Mouse (Mus musculus) kidney, embryonic 16.5 days (tissue): ENCODE measurements around the gene Dohh. TPM values are rescaled to one million over a fixed set of nuclear protein-coding genes. Genes with fewer than 3 reads are reported as not detected.
A peak's percentile ranks its signal among the peaks of the same experiment; 100 is the strongest.

Experiments
- ATAC-seq: fragments of 200-750 bp; cut with Nextera tagmentation; 2 replicates; pipeline ENCODE4 v1.8.0; 2017; ENCODE audit warnings: moderate TSS enrichment; ENCODE audit not compliant: low FRiP score, low TSS enrichment
- H3K27ac ChIP-seq: fragments of 300-500 bp; sonication (generic); 2 replicates; pipeline ENCODE4 v1.5.1; 2014; ENCODE audit warnings: low read length
- H3K27me3 ChIP-seq: fragments of 300-500 bp; sonication (generic); 2 replicates; pipeline ENCODE4 v1.6.1; 2014; ENCODE audit warnings: low read length, control low read depth, mixed read lengths; ENCODE audit not compliant: insufficient read depth
- H3K36me3 ChIP-seq: fragments of 300-500 bp; sonication (generic); 2 replicates; pipeline ENCODE4 v1.6.1; 2014; ENCODE audit warnings: low read length, control low read depth, mixed read lengths; ENCODE audit not compliant: insufficient read depth
- H3K4me1 ChIP-seq: fragments of 300-500 bp; sonication (generic); 2 replicates; pipeline ENCODE4 v1.6.1; 2014; ENCODE audit warnings: low read length, control low read depth, mixed read lengths; ENCODE audit not compliant: insufficient read depth
- H3K4me2 ChIP-seq: fragments of 300-500 bp; sonication (generic); replicated peaks from 2 replicates; pipeline ENCODE4 v1.6.1; 2014; ENCODE audit warnings: low read depth, low read length
- H3K4me3 ChIP-seq: fragments of 300-500 bp; sonication (generic); 2 replicates; pipeline ENCODE4 v1.5.1; 2014; ENCODE audit warnings: mild to moderate bottlenecking, low read length
- H3K9ac ChIP-seq: fragments of 300-500 bp; sonication (generic); replicated peaks from 2 replicates; pipeline ENCODE4 v1.6.1; 2014; ENCODE audit warnings: low read length
- H3K9me3 ChIP-seq: fragments of 300-500 bp; sonication (generic); 2 replicates; pipeline ENCODE4 v1.6.1; 2016; ENCODE audit warnings: low read length, control low read depth
- WGBS: fragments of 180-500 bp; shearing (Covaris S2); extraction: QIAGEN DNeasy Blood & Tissue Kit; methylation state at CpG from one replicate; pipeline ENCODE4 v1.1.7; 2014; 5-methylcytosine and 5-hydroxymethylcytosine counted together
- polyA plus RNA-seq: library from polyadenylated mRNA; unstranded; fragments of >200 nt; fragmentation: Nextera tagmentation; extraction: Ambion mirVana; gene quantifications from 2 replicates; pipeline ENCODE4 v1.2.1, GENCODE M21; 2015

Dohh gene
- polyA plus RNA-seq, 1 experiment from 2014 or later: 104 TPM

DNA sequence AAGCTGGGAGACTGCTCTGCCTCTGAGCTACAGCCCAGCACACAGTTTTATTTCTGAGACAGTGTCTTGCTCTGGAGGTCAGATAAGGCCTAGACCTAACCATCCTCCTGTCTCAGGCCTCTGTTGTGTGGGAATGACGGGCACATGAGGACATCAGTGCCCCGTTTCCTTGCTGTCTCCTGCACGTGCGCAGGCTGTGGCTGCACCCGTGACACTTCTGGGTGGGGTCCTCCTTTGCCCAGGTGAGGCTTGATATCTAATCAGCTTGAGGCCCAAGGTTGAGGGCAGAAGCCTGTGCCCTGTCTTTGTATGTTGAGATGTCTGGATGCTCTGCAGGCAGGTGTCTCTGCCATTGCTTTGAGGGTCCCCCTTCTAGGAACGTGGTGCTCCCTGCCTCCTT is 8.0 kb downstream of the Dohh start:
- no peak overlapping the region for H3K4me2 ChIP-seq
- ATAC-seq: no peak

GRCm38 (mm10) chr10:81392781-81393185 is 8.6 kb downstream of the Dohh start, which contains the start of gene Smim24:
TSS of gene Smim24 (plus strand) at chr10:81393051.
- peak within 1 kb of the TSS; percentile 44 for H3K27ac ChIP-seq
- H3K27me3 ChIP-seq: no peaks in the 10 kb centered on the region
- H3K9me3 ChIP-seq: no peaks in the 10 kb centered on the region
- H3K4me1 ChIP-seq: peaks cover 35% of the 10 kb centered on the region
- peak within 1 kb of the TSS; percentile 56 for H3K4me2 ChIP-seq
- peak within 1 kb of the TSS; percentile 62 for H3K9ac ChIP-seq
- peak; percentile 52 for ATAC-seq
- peaks cover 18% of the 10 kb centered on the region for H3K36me3 ChIP-seq
- peak within 1 kb of the TSS; percentile 36 for H3K4me3 ChIP-seq
- WGBS: 61% methylated on average over 14 of the region's 14 CpGs

More for the DNA sequence above, 8.0 kb downstream of the Dohh start:
- Histone ChIP-seq H3K27ac (no peak overlapping the region), H3K36me3 (peaks cover 23% of the 10 kb centered on the region), H3K9ac (no peak overlapping the region), H3K4me1 (peaks cover 35% of the 10 kb centered on the region), H3K4me3 (no peak overlapping the region), H3K27me3 (no peaks in the 10 kb centered on the region), H3K9me3 (no peaks in the 10 kb centered on the region)
- 85% methylated on average over 6 of the region's 6 CpGs for WGBS

DNA sequence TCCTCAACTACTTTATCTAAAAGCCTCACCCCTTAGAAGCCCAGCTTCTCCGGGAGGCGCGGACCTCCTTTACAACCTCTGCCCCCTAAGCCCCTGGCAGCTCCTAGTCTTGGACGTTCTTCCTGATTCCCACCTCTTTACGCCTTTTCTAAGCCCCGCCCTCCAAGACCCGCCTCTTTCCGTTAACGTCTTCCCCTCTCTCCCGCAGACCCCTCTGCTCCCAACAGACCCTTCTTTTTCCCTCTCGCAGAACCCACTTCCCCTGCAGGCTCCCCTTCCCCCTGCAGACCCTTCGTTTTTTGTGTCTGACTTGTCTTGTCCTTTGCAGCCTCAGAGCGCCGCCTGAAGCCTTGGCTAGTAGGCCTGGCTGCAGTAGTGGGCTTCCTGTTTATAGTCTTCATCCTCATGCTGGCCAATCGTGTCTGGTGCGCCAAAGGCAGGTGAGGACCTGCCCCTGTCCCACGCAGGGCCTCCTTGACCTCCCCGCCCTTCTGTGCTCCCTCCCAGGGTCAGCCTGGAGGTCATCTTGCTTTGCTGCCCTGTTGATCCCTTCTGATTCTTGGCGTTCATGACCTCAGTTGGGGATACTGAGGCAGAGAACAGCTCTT is 9.3 kb downstream of the Dohh start:
- Histone ChIP-seq H3K9me3 (no peaks in the 10 kb centered on the region), H3K9ac (peak overlapping the region; percentile 62), H3K27ac (peak overlapping the region; percentile 44), H3K4me3 (peak overlapping the region; percentile 36), H3K36me3 (peaks cover 14% of the 10 kb centered on the region; the same call in 1 of the 2 replicates), H3K4me1 (peaks cover 35% of the 10 kb centered on the region), H3K4me2 (peak overlapping the region; percentile 56), H3K27me3 (no peaks in the 10 kb centered on the region)
- WGBS: 7% methylated on average over 19 of the region's 19 CpGs
- peak; percentile 7; the same call in 1 of the 2 replicates for ATAC-seq

GRCm38 (mm10) chr10:81395127-81395526 is 10.9 kb downstream of the Dohh start:
- no peak overlapping the region for H3K9ac ChIP-seq
- no peak overlapping the region for H3K4me2 ChIP-seq
- peaks cover 26% of the 10 kb centered on the region; the same call in 1 of the 2 replicates for H3K36me3 ChIP-seq
- no peak for ATAC-seq
- WGBS: 20% methylated on average over 5 of the region's 5 CpGs
- no peaks in the 10 kb centered on the region for H3K27me3 ChIP-seq
- H3K27ac ChIP-seq: no peak overlapping the region
- H3K9me3 ChIP-seq: no peaks in the 10 kb centered on the region
- H3K4me1 ChIP-seq: peaks cover 25% of the 10 kb centered on the region
- no peak overlapping the region for H3K4me3 ChIP-seq

- no peak overlapping the region for H3K27ac ChIP-seq
- 88% methylated on average over 4 of the region's 4 CpGs for WGBS
- H3K4me1 ChIP-seq: peaks cover 29% of the 10 kb centered on the region
- no peak for ATAC-seq
- H3K9me3 ChIP-seq: no peaks in the 10 kb centered on the region
- no peaks in the 10 kb centered on the region for H3K27me3 ChIP-seq
- 0 out of 2 replicates have a peak overlapping the region, but pooled peaks have one; percentile 19 for H3K9ac ChIP-seq
- H3K4me3 ChIP-seq: no peak overlapping the region
- H3K4me2 ChIP-seq: no peak overlapping the region
- H3K36me3 ChIP-seq: peaks cover 29% of the 10 kb centered on the region; the same call in 1 of the 2 replicates
Observed at GRCm38 (mm10) chr10:81395865-81396264, 11.6 kb downstream of the Dohh start.

DNA sequence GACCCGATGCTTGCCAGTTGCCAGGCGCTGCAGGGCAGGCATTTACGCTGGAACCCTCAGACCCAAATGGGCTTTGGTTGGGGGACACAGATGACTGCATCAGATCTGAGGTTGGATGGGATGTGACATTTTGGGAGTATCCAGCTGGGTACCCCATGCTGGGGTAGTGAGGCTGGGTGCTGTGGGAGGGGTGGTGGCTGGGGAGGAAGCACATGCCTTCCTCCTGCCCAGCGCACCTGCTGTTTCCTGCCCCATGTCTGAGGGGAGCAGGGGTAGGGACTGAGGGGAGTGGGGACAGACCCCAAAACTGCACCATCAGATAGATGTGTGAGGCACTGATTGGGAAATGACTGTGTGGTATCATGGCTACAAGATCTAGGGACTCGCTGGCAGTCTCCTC is 12.5 kb downstream of the Dohh start:
- Histone ChIP-seq H3K4me2 (no peak overlapping the region), H3K9ac (peak overlapping the region; percentile 31; the same call in 1 of the 2 replicates), H3K4me1 (peaks cover 37% of the 10 kb centered on the region), H3K27ac (no peak overlapping the region), H3K27me3 (no peaks in the 10 kb centered on the region), H3K4me3 (no peak overlapping the region), H3K36me3 (peaks cover 29% of the 10 kb centered on the region; the same call in 1 of the 2 replicates), H3K9me3 (no peaks in the 10 kb centered on the region)
- ATAC-seq: no peak
- 76% methylated on average over 5 of the region's 5 CpGs for WGBS

- no peak for ATAC-seq
- Histone ChIP-seq H3K4me3 (no peak overlapping the region), H3K27ac (no peak overlapping the region), H3K9me3 (no peaks in the 10 kb centered on the region), H3K36me3 (peaks cover 30% of the 10 kb centered on the region; the same call in 1 of the 2 replicates), H3K9ac (no peak overlapping the region), H3K4me1 (peaks cover 40% of the 10 kb centered on the region), H3K4me2 (no peak overlapping the region), H3K27me3 (no peaks in the 10 kb centered on the region)
- WGBS: 62% methylated on average over 5 of the region's 5 CpGs
Observed at GRCm38 (mm10) chr10:81399296-81399695, 15.1 kb downstream of the Dohh start.

GRCm38 (mm10) chr10:81399798-81400308 is 15.6 kb downstream of the Dohh start:
- WGBS: 84% methylated on average over 18 of the region's 18 CpGs
- no peaks in the 10 kb centered on the region for H3K9me3 ChIP-seq
- no peak overlapping the region for H3K4me3 ChIP-seq
- H3K36me3 ChIP-seq: peaks cover 35% of the 10 kb centered on the region; the same call in 1 of the 2 replicates
- no peak overlapping the region for H3K9ac ChIP-seq
- no peak overlapping the region for H3K27ac ChIP-seq
- no peak for ATAC-seq
- H3K27me3 ChIP-seq: no peaks in the 10 kb centered on the region
- H3K4me1 ChIP-seq: peaks cover 44% of the 10 kb centered on the region
- H3K4me2 ChIP-seq: no peak overlapping the region

DNA sequence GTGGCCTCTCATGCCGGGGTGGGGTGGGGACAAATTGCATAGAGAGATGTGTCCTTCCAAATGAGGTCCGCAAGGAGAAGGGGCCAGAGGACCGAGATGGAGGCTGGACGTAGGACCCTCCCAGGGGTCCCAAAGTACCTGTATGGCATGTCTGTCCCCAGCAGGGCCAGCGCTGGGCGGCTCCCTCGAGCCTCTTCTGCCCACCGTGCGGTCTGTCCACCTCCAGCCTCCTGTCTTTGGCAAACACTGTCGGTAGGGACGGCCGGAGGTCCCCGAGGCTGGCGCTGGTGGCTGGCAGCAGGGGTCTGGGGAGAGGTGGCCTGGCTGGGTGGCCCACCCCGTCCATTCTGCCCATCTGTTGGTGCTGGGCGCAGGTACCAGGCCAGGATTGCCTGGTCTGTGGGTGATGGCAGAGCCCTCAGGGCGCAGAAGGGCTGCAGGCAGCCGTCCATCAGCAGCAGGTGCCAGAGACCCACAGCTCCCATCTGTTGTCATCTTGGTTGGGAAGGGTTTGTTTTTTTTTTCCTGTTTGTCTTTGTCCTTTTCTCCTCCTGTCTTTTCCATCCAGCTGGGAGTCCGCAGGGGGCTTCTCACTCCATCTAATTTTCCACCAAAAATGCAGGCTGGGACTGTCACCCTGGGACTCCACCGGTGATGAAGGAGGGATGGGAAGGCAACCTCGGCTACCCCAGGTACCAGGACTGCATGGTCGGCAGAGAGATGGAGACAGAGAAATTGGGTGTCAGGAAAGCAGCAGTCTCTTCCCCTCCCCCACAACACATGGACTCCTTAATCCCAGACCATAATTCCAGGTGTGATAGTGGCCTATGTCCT is 16.4 kb downstream of the Dohh start:
- 67% methylated on average over 22 of the region's 22 CpGs for WGBS

More for the DNA sequence above, 16.4 kb downstream of the Dohh start:
- Histone ChIP-seq H3K9me3 (no peaks in the 10 kb centered on the region), H3K9ac (no peak overlapping the region; the same call in 1 of the 2 replicates), H3K4me2 (no peak overlapping the region), H3K4me3 (no peak overlapping the region), H3K27ac (peak overlapping the region; percentile 95), H3K27me3 (no peaks in the 10 kb centered on the region), H3K36me3 (peaks cover 39% of the 10 kb centered on the region; the same call in 1 of the 2 replicates), H3K4me1 (peaks cover 45% of the 10 kb centered on the region)
- ATAC-seq: no peak
